Mouse (Mus musculus): Measurements from ENCODE around the gene Sec24b.

The Sec24b gene

GRCm38 (mm10) chr3:130061281-130061680 is at the start of gene Sec24b:
Gene Sec24b (minus strand): TSS chr3:130061553.
- peak; percentile 55 to 58 for DNase-seq

- DNase-seq, result no peak
Observed at GRCm38 (mm10) chr3:130104471-130104870, 43.1 kb upstream of the Sec24b start.

- peak in 1 of 2 experiments; percentile 25 for DNase-seq
Observed at GRCm38 (mm10) chr3:130103486-130103885, 42.1 kb upstream of the Sec24b start.

GRCm38 (mm10) chr3:130095160-130095781 is 33.9 kb upstream of the Sec24b start:
- peak; percentile 28 to 55 for DNase-seq

GRCm38 (mm10) chr3:130094125-130094704 is 32.9 kb upstream of the Sec24b start:
- DNase-seq, result no peak

- no peak for DNase-seq
Observed at GRCm38 (mm10) chr3:130090460-130090859, 29.1 kb upstream of the Sec24b start.

- DNase-seq, result no peak
Observed at GRCm38 (mm10) chr3:130088654-130089053, 27.3 kb upstream of the Sec24b start.

- DNase-seq, result no peak
Observed at GRCm38 (mm10) chr3:130087466-130087865, 26.1 kb upstream of the Sec24b start.

- DNase-seq, result no peak
Observed at GRCm38 (mm10) chr3:130086372-130087080, 25.2 kb upstream of the Sec24b start.

- no peak for DNase-seq
Observed at GRCm38 (mm10) chr3:130083312-130083711, 22.0 kb upstream of the Sec24b start.

GRCm38 (mm10) chr3:130080666-130081065 is 19.3 kb upstream of the Sec24b start:
- no peak for DNase-seq

- peak; percentile 55 to 76 for DNase-seq
Observed at GRCm38 (mm10) chr3:130079794-130080193, 18.4 kb upstream of the Sec24b start.

- no peak for DNase-seq
Observed at GRCm38 (mm10) chr3:130077291-130077690, 15.9 kb upstream of the Sec24b start.

GRCm38 (mm10) chr3:130075746-130076145 is 14.4 kb upstream of the Sec24b start:
- DNase-seq, result no peak

- no peak for DNase-seq
Observed at GRCm38 (mm10) chr3:130073085-130073484, 11.7 kb upstream of the Sec24b start.

- no peak for DNase-seq
Observed at GRCm38 (mm10) chr3:130071918-130072317, 10.6 kb upstream of the Sec24b start.

- peak; percentile 90 to 93 for DNase-seq
Observed at GRCm38 (mm10) chr3:130060396-130061029, 840 bp downstream of the Sec24b start.

- peak in 1 of 2 experiments; percentile 31 for DNase-seq
Observed at GRCm38 (mm10) chr3:130059805-130060395, 1.5 kb downstream of the Sec24b start.

- DNase-seq, result no peak
Observed at GRCm38 (mm10) chr3:130058488-130058887, 2.9 kb downstream of the Sec24b start.

GRCm38 (mm10) chr3:130057569-130058345 is 3.6 kb downstream of the Sec24b start:
- DNase-seq, result no peak

GRCm38 (mm10) chr3:130055416-130056385 is 5.7 kb downstream of the Sec24b start:
- no peak for DNase-seq

Measured in cerebellum, postnatal 25 days (tissue).